Mouse (Mus musculus): Measurements from ENCODE around the gene Cib3. TPM values are rescaled to one million over a fixed set of nuclear protein-coding genes. Genes with fewer than 3 reads are reported as not detected.

Cib3 gene
- polyA plus RNA-seq, 1 experiment from 2014 or later, result not detected

- Histone ChIP-seq H3K27ac (replicated peaks) (no peak overlapping the region), H3K4me3 (no peak overlapping the region), H3K9me3 (peaks cover 15% of the 10 kb centered on the region), H3K27me3 (replicated peaks; ENCODE audit: low read depth, poor library complexity, severe bottlenecking) (no peaks in the 10 kb centered on the region), H3K36me3 (replicated peaks) (no peaks in the 10 kb centered on the region), H3K4me1 (no peaks in the 10 kb centered on the region)
- 59% methylated on average over 8 of the region's 8 CpGs for WGBS
- no peak for DNase-seq (ENCODE audit: low spot score)
Measured at GRCm38 (mm10) chr8:72197997-72198396, 14.6 kb downstream of the Cib3 start.

- Histone ChIP-seq H3K9me3 (no peaks in the 10 kb centered on the region), H3K4me1 (no peaks in the 10 kb centered on the region), H3K27me3 (replicated peaks; ENCODE audit: low read depth, poor library complexity, severe bottlenecking) (no peaks in the 10 kb centered on the region), H3K4me3 (no peak overlapping the region), H3K36me3 (replicated peaks) (no peaks in the 10 kb centered on the region), H3K27ac (replicated peaks) (no peak overlapping the region)
- DNase-seq (ENCODE audit: low spot score), result no peak
Measured at GRCm38 (mm10) chr8:72192065-72192464, 20.6 kb downstream of the Cib3 start.

- Histone ChIP-seq H3K27me3 (replicated peaks; ENCODE audit: low read depth, poor library complexity, severe bottlenecking) (no peaks in the 10 kb centered on the region), H3K27ac (replicated peaks) (no peak overlapping the region), H3K4me3 (no peak overlapping the region), H3K36me3 (replicated peaks) (no peaks in the 10 kb centered on the region), H3K4me1 (no peaks in the 10 kb centered on the region), H3K9me3 (no peaks in the 10 kb centered on the region)
- DNase-seq (ENCODE audit: low spot score), result no peak
- WGBS, result 89% methylated on average over 2 of the region's 2 CpGs
Measured at GRCm38 (mm10) chr8:72190215-72190539, 22.5 kb downstream of the Cib3 start.

GRCm38 (mm10) chr8:72189417-72190214 is 23.0 kb downstream of the Cib3 start, which contains the start of gene Hsh2d:
TSS of gene Hsh2d (plus strand) at chr8:72189638.
- Histone ChIP-seq H3K27me3 (replicated peaks; ENCODE audit: low read depth, poor library complexity, severe bottlenecking) (no peaks in the 10 kb centered on the region), H3K4me1 (no peaks in the 10 kb centered on the region), H3K36me3 (replicated peaks) (no peaks in the 10 kb centered on the region), H3K9me3 (no peaks in the 10 kb centered on the region), H3K4me3 (no peak within 1 kb of the TSS), H3K27ac (replicated peaks) (no peak within 1 kb of the TSS)
- WGBS, result 73% methylated on average over 12 of the region's 12 CpGs
- no peak for DNase-seq (ENCODE audit: low spot score)

- Histone ChIP-seq H3K9me3 (no peaks in the 10 kb centered on the region), H3K27ac (replicated peaks) (no peak overlapping the region), H3K4me1 (no peaks in the 10 kb centered on the region), H3K36me3 (replicated peaks) (no peaks in the 10 kb centered on the region), H3K4me3 (no peak overlapping the region), H3K27me3 (replicated peaks; ENCODE audit: low read depth, poor library complexity, severe bottlenecking) (no peaks in the 10 kb centered on the region)
- 88% methylated on average over 2 of the region's 2 CpGs for WGBS
- no peak for DNase-seq (ENCODE audit: low spot score)
Measured at GRCm38 (mm10) chr8:72187793-72188331, 24.8 kb downstream of the Cib3 start.

- H3K27me3 ChIP-seq (replicated peaks; ENCODE audit: low read depth, poor library complexity, severe bottlenecking), result no peaks in the 10 kb centered on the region
- H3K4me3 ChIP-seq, result no peak overlapping the region
- H3K9me3 ChIP-seq, result no peaks in the 10 kb centered on the region
- H3K36me3 ChIP-seq (replicated peaks), result peaks cover 34% of the 10 kb centered on the region
- WGBS, result 94% methylated on average over 2 of the region's 2 CpGs
- DNase-seq (ENCODE audit: low spot score), result no peak
- H3K4me1 ChIP-seq, result no peaks in the 10 kb centered on the region
- H3K27ac ChIP-seq (replicated peaks), result no peak overlapping the region
Measured at GRCm38 (mm10) chr8:72183554-72184202, 29.0 kb downstream of the Cib3 start.

GRCm38 (mm10) chr8:72177346-72177925 is 35.2 kb downstream of the Cib3 start:
- peak; percentile 62 for DNase-seq (ENCODE audit: low spot score)
- Histone ChIP-seq H3K9me3 (no peaks in the 10 kb centered on the region), H3K4me1 (no peaks in the 10 kb centered on the region), H3K4me3 (no peak overlapping the region), H3K27ac (replicated peaks) (no peak overlapping the region), H3K36me3 (replicated peaks) (peaks cover 96% of the 10 kb centered on the region), H3K27me3 (replicated peaks; ENCODE audit: low read depth, poor library complexity, severe bottlenecking) (no peaks in the 10 kb centered on the region)
- 62% methylated on average over 5 of the region's 5 CpGs for WGBS

- Histone ChIP-seq H3K4me3 (no peak overlapping the region), H3K36me3 (replicated peaks) (peaks cover 98% of the 10 kb centered on the region)
Measured at GRCm38 (mm10) chr8:72169681-72170249, 42.9 kb downstream of the Cib3 start.

GRCm38 (mm10) chr8:72169098-72169668 is 43.5 kb downstream of the Cib3 start:
- Histone ChIP-seq H3K4me3 (no peak overlapping the region), H3K9me3 (no peaks in the 10 kb centered on the region), H3K36me3 (replicated peaks) (peaks cover 98% of the 10 kb centered on the region), H3K27me3 (replicated peaks; ENCODE audit: low read depth, poor library complexity, severe bottlenecking) (no peaks in the 10 kb centered on the region), H3K4me1 (no peaks in the 10 kb centered on the region), H3K27ac (replicated peaks) (no peak overlapping the region)
- DNase-seq (ENCODE audit: low spot score), result no peak
- 91% methylated on average over 3 of the region's 3 CpGs for WGBS

More at GRCm38 (mm10) chr8:72169681-72170249, 42.9 kb downstream of the Cib3 start:
- Histone ChIP-seq H3K27me3 (replicated peaks; ENCODE audit: low read depth, poor library complexity, severe bottlenecking) (no peaks in the 10 kb centered on the region), H3K27ac (replicated peaks) (no peak overlapping the region), H3K9me3 (no peaks in the 10 kb centered on the region), H3K4me1 (no peaks in the 10 kb centered on the region)
- 79% methylated on average over 3 of the region's 3 CpGs for WGBS
- no peak for DNase-seq (ENCODE audit: low spot score)

- no peaks in the 10 kb centered on the region for H3K27me3 ChIP-seq (replicated peaks; ENCODE audit: low read depth, poor library complexity, severe bottlenecking)
- H3K4me1 ChIP-seq, result peaks cover 23% of the 10 kb centered on the region
- H3K9me3 ChIP-seq, result no peaks in the 10 kb centered on the region
- H3K27ac ChIP-seq (replicated peaks), result no peak overlapping the region
- peak overlapping the region; percentile 97; the same call in 1 of the 2 replicates for H3K4me3 ChIP-seq
- no peak for DNase-seq (ENCODE audit: low spot score)
- peaks cover 48% of the 10 kb centered on the region for H3K36me3 ChIP-seq (replicated peaks)
Measured at GRCm38 (mm10) chr8:72162821-72163220, 49.8 kb downstream of the Cib3 start.

GRCm38 (mm10) chr8:72160707-72161697 is 51.6 kb downstream of the Cib3 start, which contains the start of gene Rab8a:
TSS of gene Rab8a (plus strand) at chr8:72161200.
- H3K4me1 ChIP-seq, result peaks cover 23% of the 10 kb centered on the region
- H3K4me3 ChIP-seq, result peak within 1 kb of the TSS; percentile 97
- WGBS, result under 1% methylated on average over 82 of the region's 82 CpGs
- H3K9me3 ChIP-seq, result no peaks in the 10 kb centered on the region
- no peaks in the 10 kb centered on the region for H3K27me3 ChIP-seq (replicated peaks; ENCODE audit: low read depth, poor library complexity, severe bottlenecking)
- DNase-seq (ENCODE audit: low spot score), result peak; percentile 100
- H3K27ac ChIP-seq (replicated peaks), result peak within 1 kb of the TSS; percentile 92
- H3K36me3 ChIP-seq (replicated peaks), result peaks cover 32% of the 10 kb centered on the region
